Mouse (Mus musculus) forebrain, embryonic 14.5 days (tissue): Measurements from ENCODE around the gene Gm5678. TPM values are rescaled to one million over a fixed set of nuclear protein-coding genes. Genes with fewer than 3 reads are reported as not detected.

ENCODE experiments used
- ATAC-seq: fragments of 200-750 bp; cut with Nextera tagmentation; 2 replicates; pipeline ENCODE4 v1.8.0; 2017; ENCODE audit warnings: mild to moderate bottlenecking, moderate library complexity
- DNase-seq: peaks from one replicate; pipeline ENCODE4 v3.0.0-alpha.2; 2015; ENCODE audit warnings: low spot score
- H3K27ac ChIP-seq: fragments of 300-500 bp; sonication (generic); 2 replicates; pipeline ENCODE4 v1.5.1; 2014; ENCODE audit warnings: low read depth, mild to moderate bottlenecking, control low read depth, low read length, moderate library complexity
- H3K27me3 ChIP-seq: fragments of 300-500 bp; sonication (generic); replicated peaks from 2 replicates; pipeline ENCODE4 v1.6.1; 2014; ENCODE audit warnings: low read length, control low read depth, mixed read lengths; ENCODE audit not compliant: control insufficient read depth, insufficient read depth
- H3K36me3 ChIP-seq: fragments of 300-500 bp; sonication (generic); 2 replicates; pipeline ENCODE4 v1.6.1; 2014; ENCODE audit warnings: low read length, control low read depth; ENCODE audit not compliant: control insufficient read depth, insufficient read depth
- H3K4me1 ChIP-seq: fragments of 300-500 bp; sonication (generic); 2 replicates; pipeline ENCODE4 v1.6.1; 2014; ENCODE audit warnings: antibody characterized with exemption, low read length, control low read depth; ENCODE audit not compliant: control insufficient read depth, insufficient read depth
- H3K4me2 ChIP-seq: fragments of 300-500 bp; sonication (generic); 2 replicates; pipeline ENCODE4 v1.6.1; 2014; ENCODE audit warnings: mild to moderate bottlenecking, control low read depth, low read length
- H3K4me3 ChIP-seq: fragments of 300-500 bp; sonication (generic); 2 replicates; pipeline ENCODE4 v1.5.1; 2014; ENCODE audit warnings: low read depth, low read length, control low read depth
- H3K9ac ChIP-seq: fragments of 300-500 bp; sonication (generic); 2 replicates; pipeline ENCODE4 v1.6.1; 2014; ENCODE audit warnings: mild to moderate bottlenecking, low read length, control low read depth, moderate library complexity
- H3K9me3 ChIP-seq: fragments of 300-500 bp; sonication (generic); replicated peaks from 2 replicates; pipeline ENCODE4 v1.6.1; 2016; ENCODE audit warnings: low read length, control low read depth, mixed read lengths; ENCODE audit not compliant: control insufficient read depth
- WGBS: fragments of 180-500 bp; shearing (Covaris S2); extraction: QIAGEN DNeasy Blood & Tissue Kit; methylation state at CpG from one replicate; pipeline ENCODE4 v1.1.7; 2014; 5-methylcytosine and 5-hydroxymethylcytosine counted together
- polyA plus RNA-seq: library from polyadenylated mRNA; unstranded; fragments of >200 nt; fragmentation: Nextera tagmentation; extraction: Ambion mirVana; gene quantifications from 2 replicates; pipeline ENCODE4 v1.2.1, GENCODE M21; 2014

Gm5678 gene
- polyA plus RNA-seq, result not detected in 2 replicates

DNA sequence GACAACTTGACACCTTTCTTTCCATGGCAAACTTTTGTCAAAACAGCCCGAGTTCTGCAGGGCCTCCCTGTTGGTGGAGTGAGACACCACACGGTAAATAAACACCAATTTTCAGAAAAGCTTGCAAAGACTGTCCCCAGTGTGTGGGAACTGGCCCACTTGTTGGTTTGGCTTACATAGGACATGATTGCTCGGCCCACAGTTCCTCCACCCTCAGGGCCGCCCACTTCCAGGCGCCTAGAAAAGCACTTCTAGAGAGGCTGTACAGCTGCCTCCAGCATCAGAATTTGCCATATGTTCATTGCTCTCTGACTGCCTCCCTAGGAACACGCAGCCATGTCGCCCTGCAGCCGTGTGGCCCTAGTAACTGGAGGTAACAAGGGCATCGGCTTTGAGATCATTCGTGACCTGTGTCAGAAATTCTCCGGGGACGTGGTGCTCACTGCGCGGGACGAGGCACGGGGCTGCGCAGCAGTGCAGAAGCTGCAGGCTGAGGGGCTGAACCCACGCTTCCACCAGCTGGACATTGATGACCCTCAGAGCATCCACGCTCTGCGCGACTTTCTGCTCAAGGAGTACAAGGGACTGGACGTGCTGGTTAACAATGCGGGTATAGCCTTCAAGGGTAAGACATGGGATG lies at the start of gene Gm5678:
Gm5678 (plus strand) TSS at position 337 of the 640 bp plus-strand sequence.
- no peak within 1 kb of the TSS for H3K4me3 ChIP-seq
- ATAC-seq (no peak), DNase-seq (no peak)
- H3K36me3 ChIP-seq, result no peaks in the 10 kb centered on the region
- no peaks in the 10 kb centered on the region for H3K4me1 ChIP-seq
- no peaks in the 10 kb centered on the region for H3K9me3 ChIP-seq
- H3K9ac ChIP-seq, result no peak within 1 kb of the TSS
- no peaks in the 10 kb centered on the region for H3K27me3 ChIP-seq
- 84% methylated on average over 23 of the region's 23 CpGs for WGBS
- no peak within 1 kb of the TSS for H3K4me2 ChIP-seq
- no peak within 1 kb of the TSS for H3K27ac ChIP-seq

DNA sequence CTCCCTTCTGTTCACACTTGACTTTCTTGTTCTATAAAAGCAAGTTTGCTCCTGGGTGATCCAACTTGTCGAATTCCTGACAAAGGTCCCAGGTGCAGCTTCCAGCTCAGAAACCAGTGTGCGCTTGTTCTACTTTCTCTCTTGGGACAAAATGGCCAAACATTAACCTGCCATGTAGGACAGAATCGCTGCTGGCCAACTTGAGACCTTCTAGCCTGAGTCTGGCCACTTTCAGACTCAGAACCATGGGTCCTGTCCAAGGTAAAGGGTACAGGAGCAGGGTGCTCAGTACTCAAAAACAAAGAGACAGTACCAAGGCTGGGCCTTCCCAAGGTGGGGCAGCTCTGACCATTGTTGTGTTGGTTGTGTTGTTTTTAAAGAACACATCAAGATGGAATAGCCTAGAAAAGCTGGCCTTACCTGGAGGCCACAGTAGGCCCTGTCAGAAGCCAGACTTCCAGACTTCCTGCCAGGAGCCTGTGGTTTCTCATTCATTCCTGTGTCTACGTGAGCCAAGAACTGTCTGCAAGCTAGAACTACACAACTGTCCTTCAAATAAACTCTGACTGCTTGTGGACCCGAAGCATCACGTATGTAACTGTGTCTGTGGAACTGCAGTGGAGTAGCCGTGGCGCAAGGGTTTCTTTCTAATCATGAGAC lies 49.4 kb upstream of the Gm5678 start:
- Histone ChIP-seq H3K4me3 (no peak overlapping the region), H3K36me3 (no peaks in the 10 kb centered on the region), H3K4me1 (no peaks in the 10 kb centered on the region), H3K27ac (no peak overlapping the region), H3K9ac (no peak overlapping the region), H3K27me3 (no peaks in the 10 kb centered on the region), H3K9me3 (no peaks in the 10 kb centered on the region), H3K4me2 (no peak overlapping the region)
- ATAC-seq, result no peak
- DNase-seq, result no peak
- 87% methylated on average over 8 of the region's 8 CpGs for WGBS

DNA sequence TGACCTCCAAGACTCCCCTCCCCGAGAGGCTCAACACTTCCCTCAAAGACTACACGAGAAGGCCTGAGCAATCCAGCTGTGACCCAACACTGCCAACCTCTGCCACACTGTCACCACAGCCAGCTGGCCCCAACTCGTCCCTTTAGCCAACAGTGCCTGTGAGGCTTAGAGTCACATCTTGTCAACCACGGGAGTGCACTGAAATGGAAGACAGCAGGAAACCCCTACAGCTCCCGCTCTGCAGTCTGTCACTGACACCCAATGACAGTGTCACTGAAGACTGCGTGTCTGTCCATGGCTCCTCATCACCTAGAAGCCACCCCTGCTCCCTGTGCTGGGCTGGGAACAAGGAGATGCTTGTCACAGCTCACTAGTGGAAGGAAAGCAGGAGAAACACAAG lies 46.8 kb upstream of the Gm5678 start:
- Histone ChIP-seq H3K4me1 (no peaks in the 10 kb centered on the region), H3K4me2 (no peak overlapping the region), H3K9ac (no peak overlapping the region), H3K27ac (no peak overlapping the region), H3K9me3 (no peaks in the 10 kb centered on the region), H3K4me3 (no peak overlapping the region), H3K36me3 (peaks cover 9% of the 10 kb centered on the region; the same call in 1 of the 2 replicates), H3K27me3 (no peaks in the 10 kb centered on the region)
- DNase-seq (no peak), ATAC-seq (no peak)
- WGBS, result 78% methylated on average over 6 of the region's 6 CpGs

DNA sequence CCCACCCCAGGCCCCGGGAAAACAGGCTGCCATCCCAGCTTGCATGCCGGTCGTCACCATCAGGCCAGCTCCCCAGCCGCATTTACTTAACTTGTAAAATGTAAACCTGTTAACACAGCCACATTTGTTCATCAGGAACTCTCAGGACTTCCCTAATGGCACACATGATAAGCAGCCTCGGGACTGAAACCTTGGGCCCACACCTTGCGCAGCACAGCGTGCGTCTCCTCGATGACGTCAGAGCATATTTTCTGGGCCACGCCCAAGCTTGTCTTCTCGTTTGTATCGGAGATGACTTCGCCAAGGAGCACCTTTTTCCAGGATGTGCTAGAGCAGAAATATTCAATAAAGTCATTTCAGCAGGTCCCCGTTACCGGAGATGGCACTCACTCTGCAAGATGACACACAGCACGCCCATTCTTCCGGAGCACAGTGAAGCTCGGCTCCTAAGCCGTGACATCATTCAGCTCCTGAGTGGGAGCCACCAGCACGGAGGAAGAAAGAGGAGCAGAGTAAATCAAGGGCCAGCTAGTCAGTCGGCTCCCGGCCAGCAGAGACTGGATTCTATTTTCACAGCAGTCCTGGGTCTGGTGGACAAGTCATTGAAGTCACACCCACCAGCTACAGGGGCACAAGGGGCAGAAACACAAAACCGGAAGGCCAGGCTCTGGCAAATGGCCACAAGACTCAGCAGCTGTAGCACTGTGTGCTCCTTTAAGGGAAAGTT lies 42.8 kb upstream of the Gm5678 start:
- DNase-seq, result no peak
- ATAC-seq, result no peak
- H3K4me1 ChIP-seq, result no peaks in the 10 kb centered on the region
- no peaks in the 10 kb centered on the region for H3K27me3 ChIP-seq
- WGBS, result 92% methylated on average over 24 of the region's 24 CpGs
- H3K4me2 ChIP-seq, result no peak overlapping the region
- peaks cover 20% of the 10 kb centered on the region for H3K36me3 ChIP-seq
- no peak overlapping the region for H3K27ac ChIP-seq
- H3K9me3 ChIP-seq, result no peaks in the 10 kb centered on the region
- no peak overlapping the region for H3K4me3 ChIP-seq
- no peak overlapping the region for H3K9ac ChIP-seq

DNA sequence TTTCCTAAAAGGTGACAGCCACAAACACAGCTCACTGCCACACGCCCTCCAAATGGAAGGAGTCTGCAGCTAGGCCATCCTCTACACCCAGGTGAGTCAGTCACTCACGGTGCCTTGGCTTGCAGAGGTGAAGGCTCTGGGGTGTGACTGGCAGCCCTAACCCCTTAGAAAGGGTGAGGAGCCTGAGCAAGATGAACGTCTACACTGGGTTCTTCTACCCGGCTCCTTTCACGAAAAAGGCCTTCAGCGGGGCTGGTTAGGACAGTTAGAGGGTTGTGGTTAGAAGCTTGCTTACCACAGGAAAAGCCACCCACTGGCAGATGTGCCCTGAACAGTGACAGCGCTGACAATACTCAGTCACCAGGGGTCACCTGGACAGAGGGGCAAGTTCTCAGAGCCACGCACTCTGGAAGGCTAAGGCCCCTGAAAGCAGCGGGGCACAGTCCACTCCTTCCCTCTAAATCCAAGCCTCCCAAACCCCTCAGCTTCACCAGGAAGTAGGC lies 42.1 kb upstream of the Gm5678 start:
- 90% methylated on average over 9 of the region's 9 CpGs for WGBS
- DNase-seq (no peak), ATAC-seq (no peak)
- H3K4me2 ChIP-seq, result no peak overlapping the region
- no peaks in the 10 kb centered on the region for H3K27me3 ChIP-seq
- no peak overlapping the region for H3K27ac ChIP-seq
- H3K36me3 ChIP-seq, result peaks cover 27% of the 10 kb centered on the region
- H3K9ac ChIP-seq, result no peak overlapping the region
- H3K4me3 ChIP-seq, result no peak overlapping the region
- H3K9me3 ChIP-seq, result no peaks in the 10 kb centered on the region
- no peaks in the 10 kb centered on the region for H3K4me1 ChIP-seq

DNA sequence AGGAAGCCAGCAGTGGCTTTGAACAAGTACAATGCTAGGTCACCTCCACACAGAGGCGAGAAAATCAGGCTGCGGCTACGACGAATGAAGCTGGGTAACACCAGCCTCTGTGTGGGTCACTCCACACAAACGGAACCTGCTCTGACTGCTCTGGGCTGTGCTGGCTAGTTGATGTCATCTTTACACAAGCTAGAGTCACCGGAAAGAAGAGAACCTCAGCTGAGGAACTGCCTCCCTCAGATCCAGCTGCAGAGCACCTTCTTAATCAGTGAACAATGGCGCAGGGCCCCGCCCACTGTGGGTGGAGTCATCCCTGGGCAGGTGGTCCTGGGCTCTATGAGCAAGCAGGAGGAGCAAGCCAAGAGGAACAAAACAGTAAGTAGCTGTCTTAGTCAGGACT lies 41.5 kb upstream of the Gm5678 start:
- H3K4me1 ChIP-seq, result no peaks in the 10 kb centered on the region
- no peak overlapping the region for H3K27ac ChIP-seq
- H3K9ac ChIP-seq, result no peak overlapping the region
- H3K27me3 ChIP-seq, result no peaks in the 10 kb centered on the region
- no peak overlapping the region for H3K4me3 ChIP-seq
- peaks cover 30% of the 10 kb centered on the region for H3K36me3 ChIP-seq
- ATAC-seq (no peak), DNase-seq (no peak)
- H3K9me3 ChIP-seq, result no peaks in the 10 kb centered on the region
- 58% methylated on average over 8 of the region's 8 CpGs for WGBS
- H3K4me2 ChIP-seq, result no peak overlapping the region

DNA sequence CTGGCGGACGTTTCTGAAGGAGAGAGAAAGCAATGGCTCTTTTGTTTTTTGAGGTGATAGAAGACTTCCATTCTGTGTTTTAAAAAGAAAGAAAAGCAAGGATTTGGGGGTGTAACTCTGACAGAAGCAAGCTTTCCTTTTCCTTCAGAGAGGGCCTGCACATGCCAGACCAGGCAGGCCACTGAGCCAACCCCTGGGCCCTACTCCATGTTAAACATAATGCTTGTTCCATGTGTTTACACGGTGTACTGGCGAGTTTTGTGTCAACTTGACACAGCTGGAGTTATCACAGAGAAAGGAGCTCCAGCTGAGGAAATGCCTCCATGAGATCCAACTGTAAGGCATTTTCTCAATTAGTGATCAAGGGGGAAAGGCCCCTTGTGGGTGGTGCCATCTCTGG lies 39.6 kb upstream of the Gm5678 start:
- Histone ChIP-seq H3K4me1 (no peaks in the 10 kb centered on the region), H3K4me3 (no peak overlapping the region), H3K36me3 (peaks cover 37% of the 10 kb centered on the region), H3K27me3 (no peaks in the 10 kb centered on the region), H3K9ac (no peak overlapping the region), H3K9me3 (no peaks in the 10 kb centered on the region), H3K27ac (no peak overlapping the region), H3K4me2 (no peak overlapping the region)
- 51% methylated on average over 4 of the region's 4 CpGs for WGBS
- DNase-seq (no peak), ATAC-seq (no peak)

DNA sequence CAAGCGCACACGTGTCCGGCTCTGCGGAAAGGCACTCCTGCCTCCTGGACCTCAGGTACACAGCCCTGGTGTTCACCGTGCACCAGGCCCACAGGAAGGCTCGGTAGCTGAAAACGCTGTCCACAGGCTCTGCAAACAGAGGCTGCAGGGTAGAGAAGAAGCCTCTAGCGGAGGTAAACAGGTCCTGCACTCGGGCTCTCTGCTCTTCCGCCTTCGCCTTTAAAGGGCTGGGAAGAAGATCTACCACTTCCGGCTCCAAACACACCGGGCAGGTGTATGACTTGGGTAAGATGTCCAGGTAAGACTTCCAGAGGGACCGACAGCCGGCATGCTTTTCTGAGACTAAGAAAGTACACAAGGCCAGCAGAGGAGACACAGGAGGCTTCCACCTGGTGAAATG lies 37.0 kb upstream of the Gm5678 start:
- H3K4me3 ChIP-seq, result no peak overlapping the region
- WGBS, result 95% methylated on average over 15 of the region's 15 CpGs
- H3K27me3 ChIP-seq, result no peaks in the 10 kb centered on the region
- no peaks in the 10 kb centered on the region for H3K4me1 ChIP-seq
- H3K36me3 ChIP-seq, result peaks cover 39% of the 10 kb centered on the region
- ATAC-seq (no peak), DNase-seq (no peak)
- H3K9me3 ChIP-seq, result no peaks in the 10 kb centered on the region
- no peak overlapping the region for H3K27ac ChIP-seq
- H3K9ac ChIP-seq, result no peak overlapping the region
- H3K4me2 ChIP-seq, result no peak overlapping the region
